25 mouse cellular contexts compared by ENCODE assay signal in genomic region chr3:37373712-37374111, GRCm38 (mm10). TPM values are rescaled to one million over a fixed set of nuclear protein-coding genes. Genes with fewer than 3 reads are reported as not detected.
DNase-seq lines count a peak whose midpoint lies in the region; ATAC-seq lines count a peak whose summit lies in the region.
"Had no signal": no experiment of that assay in that cellular context is flagged by ENCODE, and none has a peak within 500 bp of the region (broad histone marks: within the 10 kb centered on the region; RNA-seq: fewer than 3 reads in every experiment).

No protein-coding gene starts in this region.

- no peak for ATAC-seq in embryonic facial prominence, embryonic 13.5 days (ENCODE audit: insufficient number of reproducible peaks, insufficient read depth, low FRiP score, low TSS enrichment, low read depth)
- ATAC-seq in limb, embryonic 13.5 days (ENCODE audit: low FRiP score, low read depth), result no peak
- ATAC-seq: forebrain, embryonic 16.5 days; intestine, postnatal 0 days; midbrain, embryonic 15.5 days had no signal

- H3K9ac ChIP-seq in embryonic facial prominence, embryonic 13.5 days, result no peak overlapping the region
- no peak overlapping the region for H3K9ac ChIP-seq in limb, embryonic 13.5 days
- H3K9ac ChIP-seq: heart, embryonic 12.5 days; hindbrain, embryonic 12.5 days; midbrain, embryonic 15.5 days had no signal

- no peak overlapping the region for H3K4me3 ChIP-seq in embryonic facial prominence, embryonic 13.5 days
- no peak overlapping the region for H3K4me3 ChIP-seq in embryonic facial prominence, embryonic 10.5 days
- no peak overlapping the region for H3K4me3 ChIP-seq in limb, embryonic 13.5 days
- H3K4me3 ChIP-seq in limb, embryonic 10.5 days, result no peak overlapping the region
- H3K4me3 ChIP-seq: forebrain, embryonic 10.5 days; heart, embryonic 12.5 days; hindbrain, embryonic 12.5 days; midbrain, embryonic 15.5 days had no signal

- no peaks in the 10 kb centered on the region for H3K9me3 ChIP-seq in embryonic facial prominence, embryonic 13.5 days
- no peaks in the 10 kb centered on the region for H3K9me3 ChIP-seq in embryonic facial prominence, embryonic 10.5 days
- no peaks in the 10 kb centered on the region for H3K9me3 ChIP-seq in limb, embryonic 13.5 days
- H3K9me3 ChIP-seq in limb, embryonic 10.5 days (replicated peaks), result no peaks in the 10 kb centered on the region
- H3K9me3 ChIP-seq: forebrain, embryonic 10.5 days; heart, embryonic 12.5 days; hindbrain, embryonic 12.5 days; midbrain, embryonic 15.5 days had no signal

- no peaks in the 10 kb centered on the region for H3K36me3 ChIP-seq in embryonic facial prominence, embryonic 13.5 days
- H3K36me3 ChIP-seq in embryonic facial prominence, embryonic 10.5 days (replicated peaks), result no peaks in the 10 kb centered on the region
- H3K36me3 ChIP-seq in limb, embryonic 13.5 days, result no peaks in the 10 kb centered on the region
- no peaks in the 10 kb centered on the region for H3K36me3 ChIP-seq in limb, embryonic 10.5 days
- H3K36me3 ChIP-seq: forebrain, embryonic 10.5 days; heart, embryonic 12.5 days; hindbrain, embryonic 12.5 days; midbrain, embryonic 15.5 days had no signal

- H3K4me1 ChIP-seq in embryonic facial prominence, embryonic 13.5 days, result peaks cover 13% of the 10 kb centered on the region; the same call in 1 of the 2 replicates
- H3K4me1 ChIP-seq in embryonic facial prominence, embryonic 10.5 days, result peaks cover 6% of the 10 kb centered on the region
- H3K4me1 ChIP-seq in limb, embryonic 13.5 days, result peaks cover 27% of the 10 kb centered on the region
- H3K4me1 ChIP-seq in limb, embryonic 10.5 days, result peaks cover 22% of the 10 kb centered on the region
- H3K4me1 ChIP-seq: heart, embryonic 12.5 days; midbrain, embryonic 15.5 days had no signal

- no peak overlapping the region for H3K4me2 ChIP-seq in embryonic facial prominence, embryonic 13.5 days
- H3K4me2 ChIP-seq in limb, embryonic 13.5 days (replicated peaks), result no peak overlapping the region
- H3K4me2 ChIP-seq: heart, embryonic 12.5 days; hindbrain, embryonic 12.5 days; midbrain, embryonic 15.5 days had no signal

- 83% methylated on average over 11 of the region's 11 CpGs for WGBS in embryonic facial prominence, embryonic 13.5 days
- 91% methylated on average over 11 of the region's 11 CpGs for WGBS in embryonic facial prominence, embryonic 10.5 days
- WGBS in limb, embryonic 13.5 days, result 59% methylated on average over 11 of the region's 11 CpGs
- 90% methylated on average over 11 of the region's 11 CpGs for WGBS in limb, embryonic 10.5 days

- H3K27me3 ChIP-seq in embryonic facial prominence, embryonic 13.5 days, result no peaks in the 10 kb centered on the region
- no peaks in the 10 kb centered on the region for H3K27me3 ChIP-seq in embryonic facial prominence, embryonic 10.5 days (replicated peaks; ENCODE audit: low read depth, poor library complexity, severe bottlenecking)
- H3K27me3 ChIP-seq in limb, embryonic 13.5 days, result no peaks in the 10 kb centered on the region
- H3K27me3 ChIP-seq in limb, embryonic 10.5 days (ENCODE audit: low read depth, poor library complexity, severe bottlenecking), result no peaks in the 10 kb centered on the region
- H3K27me3 ChIP-seq: heart, embryonic 12.5 days; hindbrain, embryonic 12.5 days; midbrain, embryonic 15.5 days had no signal

- peak overlapping the region; percentile 44; the same call in 1 of the 2 replicates for H3K27ac ChIP-seq in embryonic facial prominence, embryonic 13.5 days
- H3K27ac ChIP-seq in embryonic facial prominence, embryonic 10.5 days (replicated peaks), result no peak overlapping the region
- 0 out of 2 replicates have a peak overlapping the region, but pooled peaks have one; percentile 22 for H3K27ac ChIP-seq in limb, embryonic 13.5 days
- H3K27ac ChIP-seq in limb, embryonic 10.5 days, result no peak overlapping the region
- H3K27ac ChIP-seq: forebrain, embryonic 10.5 days; hindbrain, embryonic 12.5 days; midbrain, embryonic 15.5 days had no signal

- no peak for DNase-seq in embryonic facial prominence, embryonic 10.5 days (ENCODE audit: low spot score)
- DNase-seq in limb, embryonic 10.5 days (ENCODE audit: low spot score), result no peak
- peak; percentile 24 for DNase-seq in urinary bladder, postnatal 14 days (ENCODE audit: low spot score)
- no peak for DNase-seq in urinary bladder, postnatal 36 days (ENCODE audit: low spot score in 2 of 2)
- DNase-seq in ovary, adult 18-20 months (ENCODE audit: low spot score), result no peak
- DNase-seq in MN1 (ENCODE audit: low spot score), result no peak
- DNase-seq: adrenal gland, postnatal 25 days; cerebellum, adult 8-10 months; cerebellum, postnatal 36 days; embryo, embryonic 11 days; gastrocnemius, postnatal 25 days; heart, adult 18-20 months; heart, postnatal 10 days; liver; lung, postnatal 36 days; right cerebral cortex, adult 18-20 months; right cerebral cortex, postnatal 4 days had no signal

RNA-seq across cellular contexts. Expression of gene Fgf2, which starts 25.6 kb away (rescaled TPM):
- 4.7 and 4.8 TPM in 2 replicates for polyA plus RNA-seq in embryonic facial prominence, embryonic 13.5 days (2015; fragmentation: Nextera tagmentation; extraction: Ambion mirVana)
- polyA plus RNA-seq in embryonic facial prominence, embryonic 10.5 days (2016; fragmentation: Nextera tagmentation; extraction: Ambion mirVana), result 0.36 and 0.41 TPM in 2 replicates
- polyA plus RNA-seq in limb, embryonic 13.5 days (2015; fragmentation: Nextera tagmentation; extraction: Ambion mirVana), result 3.9 and 4.7 TPM in 2 replicates
- 0.64 and 0.98 TPM in 2 replicates for polyA plus RNA-seq in limb, embryonic 10.5 days (2016; fragmentation: Nextera tagmentation; extraction: Ambion mirVana)

RNA-seq across cellular contexts. Expression of gene Spata5, which starts 46.0 kb away (rescaled TPM):
- polyA plus RNA-seq in embryonic facial prominence, embryonic 13.5 days (2015; fragmentation: Nextera tagmentation; extraction: Ambion mirVana), result 42.8 and 47.0 TPM in 2 replicates
- 49.8 and 51.7 TPM in 2 replicates for polyA plus RNA-seq in embryonic facial prominence, embryonic 10.5 days (2016; fragmentation: Nextera tagmentation; extraction: Ambion mirVana)
- polyA plus RNA-seq in limb, embryonic 13.5 days (2015; fragmentation: Nextera tagmentation; extraction: Ambion mirVana), result 40.3 and 44.6 TPM in 2 replicates
- 52.7 and 53.3 TPM in 2 replicates for polyA plus RNA-seq in limb, embryonic 10.5 days (2016; fragmentation: Nextera tagmentation; extraction: Ambion mirVana)

RNA-seq across cellular contexts. Expression of gene Nudt6, which starts 46.3 kb away (rescaled TPM):
- polyA plus RNA-seq in embryonic facial prominence, embryonic 13.5 days (2015; fragmentation: Nextera tagmentation; extraction: Ambion mirVana), result 4.7 and 6.5 TPM in 2 replicates
- 3.6 and 4.2 TPM in 2 replicates for polyA plus RNA-seq in embryonic facial prominence, embryonic 10.5 days (2016; fragmentation: Nextera tagmentation; extraction: Ambion mirVana)
- 4.5 and 5.2 TPM in 2 replicates for polyA plus RNA-seq in limb, embryonic 13.5 days (2015; fragmentation: Nextera tagmentation; extraction: Ambion mirVana)
- 3.9 and 4.7 TPM in 2 replicates for polyA plus RNA-seq in limb, embryonic 10.5 days (2016; fragmentation: Nextera tagmentation; extraction: Ambion mirVana)

Comparison
In these comparisons a context has a peak if more than half of its experiments do, and no peak if none do; other contexts are left out.
1. H3K27ac ChIP-seq: peak in embryonic facial prominence, embryonic 13.5 days (single experiment) and limb, embryonic 13.5 days (single experiment); none in embryonic facial prominence, embryonic 10.5 days (single experiment) and limb, embryonic 10.5 days (single experiment).